Mouse (Mus musculus) heart, adult 2 months (tissue): ENCODE measurements at regions not wholly inside any gene's neighbourhood (a gene's known extent, or its start where the extent isn't known, plus 50 kb on each side); places are given as distances from the start of the nearest gene placed in this dataset.

Experiments
- DNase-seq, 2 experiments: peaks; one replicate each; pipeline ENCODE4 v3.0.0; 2021
- H3K27ac ChIP-seq: fragments of 200-600 bp; 2 replicates; pipeline ENCODE4 v1.8.1; 2022
- H3K27me3 ChIP-seq: fragments of 200-500 bp; 2 replicates; pipeline ENCODE4 v1.6.1; 2012; ENCODE audit warnings: mild to moderate bottlenecking, low read length, inconsistent platforms, mixed read lengths; ENCODE audit not compliant: control insufficient read depth, insufficient read depth
- H3K36me3 ChIP-seq: fragments of 200-500 bp; 2 replicates; pipeline ENCODE4 v1.6.1; 2012; ENCODE audit warnings: low read length, inconsistent platforms; ENCODE audit not compliant: control insufficient read depth, insufficient read depth
- H3K4me1 ChIP-seq: fragments of 200-500 bp; 2 replicates; pipeline ENCODE4 v1.6.1; 2011; ENCODE audit warnings: low read length; ENCODE audit not compliant: control insufficient read depth, insufficient read depth
- H3K4me3 ChIP-seq: fragments of 200-600 bp; 2 replicates; pipeline ENCODE4 v1.8.1; 2022
- H3K79me2 ChIP-seq: fragments of 200-500 bp; replicated peaks from 2 replicates; pipeline ENCODE4 v1.6.1; 2012; ENCODE audit warnings: mild to moderate bottlenecking, inconsistent platforms, low read length, moderate library complexity, mixed read lengths; ENCODE audit not compliant: control insufficient read depth, insufficient read depth
- H3K9ac ChIP-seq: fragments of 200-500 bp; 2 replicates; pipeline ENCODE4 v1.6.1; 2012; ENCODE audit warnings: low read depth, mild to moderate bottlenecking, control low read depth, inconsistent platforms, low read length, mixed read lengths
- CTCF ChIP-seq: fragments of 200-600 bp; IDR thresholded peaks from 2 replicates; pipeline ENCODE4 v1.8.1; 2022; ENCODE audit warnings: antibody characterized with exemption, mild to moderate bottlenecking, moderate library complexity
- EP300 ChIP-seq: fragments of 200-500 bp; IDR thresholded peaks from 2 replicates; pipeline ENCODE4 v1.6.1; 2011; ENCODE audit warnings: low read depth, low read length, control low read depth; ENCODE audit not compliant: insufficient read depth
- POLR2A ChIP-seq: fragments of 200-500 bp; IDR thresholded peaks from 2 replicates; pipeline ENCODE4 v1.6.1; 2011; ENCODE audit warnings: mild to moderate bottlenecking, low read depth, low read length, control low read depth; ENCODE audit not compliant: insufficient read depth
- WGBS: fragments of 180-500 bp; shearing (Covaris S2); methylation state at CpG from one replicate; pipeline ENCODE4 v1.1.7; 2018; 5-methylcytosine and 5-hydroxymethylcytosine counted together
- intact Hi-C: fragments of 180-260 bp; cut with DNase I; formaldehyde crosslinking; loops from one replicate; pipeline ENCODE4 v1.15.1; 2025

DNA sequence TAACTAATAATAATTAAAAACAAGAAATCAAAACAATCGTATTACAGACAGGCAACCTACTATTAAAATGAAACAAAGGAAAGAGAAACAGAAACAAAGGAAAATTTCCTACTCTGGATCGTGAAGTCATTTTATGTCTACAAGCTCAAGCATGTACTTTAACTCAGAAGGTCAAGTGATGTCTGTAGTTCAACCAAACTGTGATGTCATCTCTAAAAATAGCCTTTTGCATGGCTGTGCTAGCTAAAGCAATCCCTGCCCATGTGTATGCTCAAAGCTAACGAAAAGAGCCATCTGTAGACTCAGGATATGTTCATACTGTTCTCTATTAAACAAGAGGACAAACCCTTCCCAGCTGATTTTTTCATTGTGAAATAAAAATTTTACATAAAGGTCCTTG is 500.7 kb downstream of the Nr2f2 start:
- Histone ChIP-seq H3K27me3 (no peaks in the 10 kb centered on the region), H3K79me2 (no peaks in the 10 kb centered on the region), H3K36me3 (no peaks in the 10 kb centered on the region), H3K27ac (no peak overlapping the region), H3K4me1 (no peaks in the 10 kb centered on the region), H3K9ac (no peak overlapping the region), H3K4me3 (no peak overlapping the region)
- WGBS = 59% methylated on average over 3 of the region's 3 CpGs
- TF ChIP-seq CTCF (no peak), EP300 (no peak), POLR2A (no peak)
- no peak for DNase-seq
- intact Hi-C loops = no loop called here

DNA sequence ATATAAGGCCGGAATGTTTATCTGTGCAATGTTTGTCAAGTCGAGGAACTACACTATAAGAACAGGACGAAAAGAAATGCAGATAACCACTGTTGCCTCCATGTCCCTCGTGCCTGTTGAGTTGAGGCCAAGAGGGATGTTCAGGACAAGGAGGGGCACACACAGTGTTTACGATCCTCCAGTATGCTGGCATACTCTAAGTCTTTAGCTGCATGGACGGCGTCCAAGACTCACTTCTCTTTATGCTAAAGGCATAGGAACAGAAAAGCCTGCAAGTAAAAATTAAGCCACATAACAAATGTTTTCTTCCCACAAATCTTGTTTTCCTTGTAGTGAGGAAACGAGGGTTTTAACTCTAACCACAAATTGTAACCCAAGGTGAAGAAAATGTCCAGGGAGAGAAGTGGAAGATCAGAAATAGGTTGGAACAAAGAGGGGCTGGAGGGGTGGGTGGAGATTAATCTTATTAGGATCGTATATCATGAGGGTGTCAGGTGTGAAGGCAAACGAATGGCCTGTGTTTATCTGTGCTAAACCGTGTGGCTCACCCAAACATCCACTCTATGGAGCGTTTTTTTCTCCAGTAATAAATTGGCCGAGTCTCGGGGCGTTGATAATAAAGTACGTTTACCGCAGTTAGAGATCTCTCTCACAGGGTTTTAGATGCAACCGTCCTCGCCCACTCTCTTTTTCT is 521.8 kb downstream of the Nr2f2 start:
- 64% methylated on average over 19 of the region's 19 CpGs for WGBS
- Histone ChIP-seq H3K4me1 (no peaks in the 10 kb centered on the region), H3K27ac (no peak overlapping the region), H3K36me3 (no peaks in the 10 kb centered on the region), H3K27me3 (no peaks in the 10 kb centered on the region), H3K9ac (no peak overlapping the region), H3K4me3 (no peak overlapping the region), H3K79me2 (no peaks in the 10 kb centered on the region)
- no peak for TF ChIP-seq POLR2A
- no peak for TF ChIP-seq CTCF
- TF ChIP-seq EP300 = no peak
- no peak for DNase-seq
- intact Hi-C loops = no loop called here

DNA sequence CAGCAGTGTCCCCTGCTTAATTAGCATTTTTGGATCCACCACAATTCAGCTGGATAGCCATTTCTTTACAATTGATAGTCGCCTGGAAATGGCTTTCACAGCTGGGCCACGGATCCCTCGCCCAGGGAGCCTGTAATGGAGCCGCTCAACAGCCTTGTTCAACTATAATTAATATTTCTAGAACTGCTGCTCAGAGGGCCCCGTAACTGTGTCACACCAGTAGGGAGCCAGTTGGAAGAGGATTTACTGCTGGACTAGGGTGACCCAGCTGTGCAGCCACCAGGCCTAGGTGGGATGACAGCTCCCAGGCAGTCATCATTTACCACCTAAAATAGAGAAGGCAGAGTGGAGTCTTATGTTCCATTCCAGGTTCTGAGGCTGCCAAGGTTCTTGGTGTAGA is 529.2 kb downstream of the Nr2f2 start:
- H3K36me3 ChIP-seq = no peaks in the 10 kb centered on the region
- no peak overlapping the region for H3K9ac ChIP-seq

DNA sequence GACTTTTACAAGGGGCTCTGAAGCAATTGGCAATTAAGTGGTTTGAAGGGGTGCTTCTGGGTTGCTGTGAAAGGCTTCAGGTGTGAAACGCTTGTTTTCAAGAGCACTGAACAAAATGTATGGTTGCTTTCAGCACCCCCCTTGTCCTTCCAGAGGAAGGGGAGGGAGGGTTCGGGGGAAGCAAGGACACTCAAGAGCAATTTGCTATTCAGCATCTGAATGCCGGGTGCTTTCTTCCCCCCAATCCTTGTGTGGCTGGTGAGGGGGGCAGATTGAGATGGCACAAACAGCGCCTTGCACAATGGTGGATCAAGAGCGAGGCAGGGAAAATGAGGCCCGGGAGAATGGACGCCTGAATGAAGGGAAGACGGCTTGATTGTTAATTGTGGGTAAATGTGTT is 539.3 kb downstream of the Nr2f2 start:
- Histone ChIP-seq H3K9ac (no peak overlapping the region), H3K4me3 (no peak overlapping the region), H3K4me1 (no peaks in the 10 kb centered on the region), H3K36me3 (no peaks in the 10 kb centered on the region), H3K27ac (no peak overlapping the region), H3K27me3 (no peaks in the 10 kb centered on the region), H3K79me2 (no peaks in the 10 kb centered on the region)
- DNase-seq = no peak
- TF ChIP-seq CTCF (no peak), EP300 (no peak), POLR2A (no peak)
- intact Hi-C loops = no loop called here
- WGBS = 75% methylated on average over 8 of the region's 8 CpGs

More for the DNA sequence above, 529.2 kb downstream of the Nr2f2 start:
- intact Hi-C loops = no loop called here
- 86% methylated on average over 5 of the region's 5 CpGs for WGBS
- Histone ChIP-seq H3K79me2 (no peaks in the 10 kb centered on the region), H3K27ac (no peak overlapping the region), H3K27me3 (no peaks in the 10 kb centered on the region), H3K4me3 (no peak overlapping the region), H3K4me1 (no peaks in the 10 kb centered on the region)
- TF ChIP-seq CTCF (no peak), EP300 (no peak), POLR2A (no peak)
- DNase-seq = no peak

DNA sequence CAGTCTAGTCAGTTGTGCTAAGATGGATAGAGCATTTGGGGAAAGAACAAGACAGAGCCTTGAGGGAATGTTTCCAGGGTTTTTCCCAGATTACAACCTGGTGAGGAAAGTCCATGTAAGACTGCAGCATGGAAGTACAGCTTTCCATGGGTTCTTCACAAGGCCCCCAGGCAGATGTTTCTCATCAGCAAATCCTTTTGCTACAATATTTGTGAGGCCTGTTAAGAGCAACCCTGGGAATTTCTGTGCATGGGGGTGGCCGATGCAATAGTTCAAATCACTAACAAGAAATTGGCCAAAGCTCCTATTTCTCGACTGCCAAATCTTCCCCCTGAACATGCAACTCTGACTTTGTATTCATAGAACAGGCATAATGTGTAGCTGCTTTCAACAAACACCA is 546.0 kb downstream of the Nr2f2 start:
- TF ChIP-seq POLR2A = no peak
- no peak for TF ChIP-seq EP300
- TF ChIP-seq CTCF = no peak
- intact Hi-C loops = no loop called here

DNA sequence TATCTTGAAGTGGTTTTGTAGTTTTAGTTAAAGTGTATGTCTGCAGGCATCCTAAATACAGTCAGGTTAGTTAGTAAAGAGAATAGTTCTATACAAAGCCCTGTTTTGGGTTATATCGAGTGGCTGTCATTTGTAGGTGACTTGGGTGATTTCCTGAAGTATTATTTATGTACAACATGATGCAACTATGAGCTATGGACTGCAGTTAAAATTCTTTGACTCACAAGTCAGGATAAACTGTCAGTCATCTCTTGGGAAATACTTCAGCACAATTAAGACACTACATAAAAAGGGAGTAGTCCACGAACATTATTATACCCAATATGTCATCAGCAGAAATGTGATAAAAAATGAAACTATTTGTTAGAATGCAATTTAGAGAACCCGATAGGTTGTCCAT is 554.2 kb downstream of the Nr2f2 start:
- no peak overlapping the region for H3K27ac ChIP-seq
- TF ChIP-seq EP300 (no peak), POLR2A (no peak), CTCF (no peak)
- 74% methylated on average over 3 of the region's 3 CpGs for WGBS
- H3K36me3 ChIP-seq = no peaks in the 10 kb centered on the region
- no peak overlapping the region for H3K9ac ChIP-seq
- H3K27me3 ChIP-seq = no peaks in the 10 kb centered on the region
- H3K4me3 ChIP-seq = no peak overlapping the region
- intact Hi-C loops = loop anchor here (10.0 kb wide), 1 partner anchor 522 kb away; no protein-coding TSS in a partner anchor
- no peak for DNase-seq
- H3K79me2 ChIP-seq = no peaks in the 10 kb centered on the region
- no peaks in the 10 kb centered on the region for H3K4me1 ChIP-seq

More for the DNA sequence above, 546.0 kb downstream of the Nr2f2 start:
- Histone ChIP-seq H3K27ac (no peak overlapping the region), H3K4me1 (no peaks in the 10 kb centered on the region), H3K4me3 (no peak overlapping the region), H3K36me3 (no peaks in the 10 kb centered on the region), H3K27me3 (no peaks in the 10 kb centered on the region), H3K9ac (no peak overlapping the region), H3K79me2 (no peaks in the 10 kb centered on the region)
- 52% methylated on average over 2 of the region's 2 CpGs for WGBS
- DNase-seq = no peak
